Mouse (Mus musculus) cerebellum, adult 11 months (tissue): ENCODE data around the gene Cpb1.
A peak's percentile ranks its signal among the peaks of the same experiment; 100 is the strongest.

Experiments used
- DNase-seq: peaks from one replicate; pipeline ENCODE4 v3.0.0; 2022

The Cpb1 gene

DNA sequence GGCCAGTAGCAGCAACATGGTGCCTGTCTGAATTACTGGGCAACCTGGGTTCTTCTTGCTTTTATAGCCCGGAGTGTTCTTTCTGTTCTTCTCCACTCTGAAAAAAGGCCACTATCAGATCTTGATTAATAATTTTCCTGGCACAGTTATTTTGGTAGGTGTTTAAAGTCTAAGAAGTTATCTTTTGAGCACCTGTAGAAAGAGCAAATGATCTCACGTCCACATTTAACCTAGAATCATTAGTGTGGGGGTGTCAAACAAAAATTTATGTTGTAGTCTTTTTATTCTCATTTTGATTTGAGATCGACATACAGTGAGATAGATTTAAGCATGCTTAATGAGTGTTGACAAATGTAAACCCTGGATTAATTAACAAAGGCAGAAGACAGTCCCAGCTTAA is at the start of gene Cpb1:
Gene Cpb1, minus strand, starts transcription at position 101 of the 400 bp plus-strand sequence.
- no peak for DNase-seq

DNA sequence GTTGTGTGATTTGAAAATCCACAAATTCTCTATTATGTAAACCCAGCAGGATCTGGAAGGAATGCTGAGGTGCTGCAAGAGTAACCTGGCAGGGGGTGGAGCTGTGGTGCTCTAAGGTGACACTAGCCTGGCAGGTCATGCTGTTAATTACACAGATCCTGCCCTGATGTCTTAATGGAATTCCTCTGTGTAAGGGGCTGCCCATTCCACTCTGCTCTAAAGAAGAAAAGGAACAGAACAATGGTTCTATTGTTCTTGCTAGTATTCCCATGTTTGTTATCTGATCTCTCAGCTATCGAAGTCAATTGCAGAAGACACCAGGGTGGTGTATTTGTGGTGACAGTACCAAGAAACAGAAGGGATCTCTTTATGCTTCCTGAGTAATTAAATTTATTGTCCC is 41.7 kb upstream of the Cpb1 start:
- no peak for DNase-seq

DNA sequence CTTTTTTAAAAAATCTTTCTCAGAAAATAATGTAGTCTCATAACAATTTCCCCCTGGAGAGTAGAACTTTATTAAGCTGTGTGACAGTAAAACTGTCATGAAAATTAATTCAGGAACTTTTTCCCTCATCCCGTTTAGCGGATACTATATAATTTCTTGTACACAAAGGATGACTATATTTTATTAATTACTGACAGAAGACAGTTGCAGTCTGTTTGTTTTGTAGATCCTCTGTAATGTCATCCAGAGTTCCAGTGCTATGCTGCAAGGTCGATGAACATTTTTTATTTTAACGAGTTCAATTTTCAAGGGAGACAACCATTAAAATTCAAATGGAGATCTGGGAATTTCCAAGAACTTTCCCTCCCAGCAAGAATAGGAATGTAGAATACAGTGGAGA is 33.6 kb upstream of the Cpb1 start:
- no peak for DNase-seq

- no peak for DNase-seq
These were observed 31.7 kb upstream of the Cpb1 start for GRCm38 (mm10) chr3:20307256-20307655.

GRCm38 (mm10) chr3:20304758-20305352 is 29.3 kb upstream of the Cpb1 start:
- no peak for DNase-seq

GRCm38 (mm10) chr3:20295546-20295945 is 20.0 kb upstream of the Cpb1 start:
- no peak for DNase-seq

DNA sequence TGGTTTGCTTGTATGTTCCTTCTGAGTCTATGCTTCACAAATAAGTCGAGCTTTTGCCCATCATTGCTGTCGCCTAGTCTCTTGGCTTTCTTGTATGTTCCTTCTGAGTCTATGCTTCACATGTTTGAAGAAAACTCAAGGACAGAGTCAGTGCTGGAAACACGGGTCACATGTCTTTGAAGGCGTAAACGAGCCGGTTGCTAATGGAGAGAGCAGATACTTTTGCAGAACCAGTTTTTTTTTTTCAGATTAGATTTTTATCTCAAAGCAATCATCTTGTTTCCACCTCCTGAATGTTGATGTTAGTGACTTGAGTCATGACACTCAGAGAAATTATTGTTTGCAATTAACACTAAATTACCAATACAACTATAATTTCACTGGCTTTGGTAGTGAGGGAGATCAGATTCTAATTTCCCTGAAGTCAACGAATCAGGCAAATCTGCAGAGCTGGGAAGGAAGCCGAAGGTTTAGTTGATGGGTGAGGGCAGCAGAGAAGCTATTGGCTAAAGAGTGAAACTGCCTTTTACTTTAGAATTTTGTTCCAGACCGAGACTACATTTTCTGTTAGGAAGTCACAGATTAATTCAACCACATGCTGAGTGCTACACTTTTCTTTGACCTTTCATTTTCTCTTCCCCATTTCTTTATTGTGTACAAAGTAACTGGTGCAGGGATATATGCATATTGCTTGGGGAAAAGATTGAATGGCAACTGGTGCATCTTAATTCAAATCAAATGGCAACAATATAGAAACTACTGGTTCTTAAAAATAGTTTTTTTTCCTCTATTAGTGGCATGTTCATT is 19.2 kb upstream of the Cpb1 start:
- no peak for DNase-seq

- DNase-seq, result no peak
These were observed 15.8 kb upstream of the Cpb1 start for GRCm38 (mm10) chr3:20291370-20291769.

DNA sequence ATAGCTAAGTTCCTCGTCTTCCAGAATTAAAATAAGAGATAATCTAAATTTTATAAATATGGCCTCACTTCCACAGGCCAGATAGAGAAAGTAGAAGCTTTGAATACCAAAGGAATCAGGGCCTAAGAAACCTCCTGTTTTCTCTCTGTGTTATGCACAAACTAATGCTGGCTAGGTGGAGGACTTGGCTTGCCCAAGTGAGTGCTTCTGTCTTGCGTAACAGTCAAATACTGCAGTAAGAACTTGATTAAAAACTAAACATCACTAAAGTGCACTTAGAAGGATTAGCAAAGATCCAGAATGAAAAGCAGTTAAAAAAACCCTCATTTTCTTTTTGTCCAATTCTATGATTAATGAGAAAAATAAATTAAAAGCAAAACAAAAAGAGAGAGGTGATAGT is 13.2 kb upstream of the Cpb1 start:
- DNase-seq, result no peak

DNA sequence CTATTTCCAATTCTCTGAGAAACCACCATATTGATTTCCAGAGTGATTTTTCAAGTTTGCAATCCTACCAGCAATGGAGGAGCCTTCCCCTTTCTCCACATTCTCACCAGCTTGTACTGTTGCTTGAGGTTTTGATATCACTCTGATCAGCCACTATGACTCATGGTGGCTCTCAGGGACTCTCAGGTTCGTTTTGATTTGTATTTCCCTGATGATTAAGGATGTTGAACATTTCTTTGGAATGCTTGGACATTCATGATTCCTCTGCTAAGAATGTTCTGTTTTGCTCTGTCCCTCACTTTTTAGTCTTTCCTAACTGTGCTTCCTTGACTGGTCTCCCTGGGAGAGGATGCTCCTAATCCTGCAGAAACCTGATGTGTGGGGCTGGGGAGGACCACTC is 6.3 kb upstream of the Cpb1 start:
- DNase-seq, result no peak

GRCm38 (mm10) chr3:20254566-20255479 is 20.7 kb downstream of the Cpb1 start:
- DNase-seq, result no peak

DNA sequence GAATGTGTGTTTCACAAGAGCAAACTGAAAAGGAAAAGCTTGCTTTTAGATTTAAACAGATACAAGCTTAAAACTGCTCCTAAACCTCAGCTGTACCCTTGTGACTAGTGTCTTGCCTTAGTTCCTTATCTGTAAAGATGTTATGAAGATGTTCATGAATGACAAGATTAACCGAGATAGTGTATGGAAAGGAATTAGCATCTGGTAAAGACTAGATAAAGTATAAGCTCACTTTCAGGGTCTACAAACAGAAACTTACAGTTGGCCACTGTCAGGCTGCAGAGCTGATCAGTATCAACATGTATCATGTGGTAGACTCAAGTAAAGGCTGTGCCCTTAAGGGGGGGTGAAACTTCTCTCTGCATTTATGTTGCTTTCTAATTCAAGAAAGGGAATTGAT is 31.6 kb downstream of the Cpb1 start:
- no peak for DNase-seq

DNA sequence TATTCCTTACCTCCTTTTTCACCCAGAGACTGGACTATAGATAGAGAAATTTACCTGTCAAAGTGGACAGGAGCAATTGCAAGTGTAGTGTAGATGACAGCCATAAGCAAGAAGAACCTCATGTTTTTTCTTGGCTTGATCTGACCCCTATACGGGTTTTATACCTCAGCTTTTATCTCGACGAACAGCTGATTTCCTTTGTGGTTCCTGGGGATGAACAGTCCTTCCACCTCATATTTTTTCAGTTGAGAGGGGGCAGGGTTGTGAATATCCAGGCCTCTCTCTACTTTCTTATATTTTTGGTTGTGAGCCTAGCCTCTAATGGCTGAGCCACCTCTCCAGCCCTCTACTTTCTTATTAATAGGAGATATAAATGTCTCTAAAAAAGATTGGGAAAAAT is 33.5 kb downstream of the Cpb1 start, which contains the start of gene Cpa3:
Gene Cpa3, minus strand, starts transcription at position 132 of the 400 bp plus-strand sequence.
- DNase-seq, result no peak

DNA sequence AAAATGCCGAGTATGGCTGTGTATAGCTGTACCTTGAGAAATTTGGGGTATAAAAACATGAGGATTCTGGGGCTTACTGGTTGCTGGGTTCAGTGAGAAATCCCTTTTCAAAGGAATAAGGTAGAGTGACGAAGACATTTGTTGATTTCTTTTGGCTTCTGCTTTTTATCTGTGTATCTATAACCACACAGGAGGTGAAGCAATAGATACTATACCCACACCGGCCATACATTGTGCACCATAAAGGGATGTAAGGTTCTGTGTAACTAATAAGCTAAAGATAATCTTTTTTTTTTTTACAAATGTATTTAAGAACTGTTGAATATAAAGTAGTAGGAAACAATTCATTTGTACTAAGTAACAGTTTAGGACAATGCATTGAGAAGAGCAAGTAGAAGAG is 35.8 kb downstream of the Cpb1 start:
- DNase-seq, result no peak

GRCm38 (mm10) chr3:20236965-20237364 is 38.6 kb downstream of the Cpb1 start:
- DNase-seq, result no peak

DNA sequence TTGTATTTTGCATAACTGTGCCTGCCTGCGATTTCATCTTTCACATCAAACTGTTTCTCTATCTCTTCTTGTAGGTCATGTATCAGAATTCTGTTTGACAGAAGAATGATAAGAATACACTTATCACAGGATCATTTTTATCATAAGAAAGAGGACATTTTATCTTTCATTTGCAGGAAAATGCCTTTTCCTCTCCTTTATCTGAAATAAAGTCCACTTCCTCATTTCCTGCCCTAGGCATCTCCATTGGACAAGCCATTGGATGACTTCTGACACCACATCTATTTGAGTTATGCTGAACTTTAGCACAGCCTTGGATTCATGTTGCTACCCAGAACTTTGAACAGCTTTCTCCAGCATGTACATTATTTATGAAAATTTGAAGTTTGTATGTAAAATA is 46.5 kb downstream of the Cpb1 start:
- DNase-seq, result no peak

GRCm38 (mm10) chr3:20225429-20225828 is 50.1 kb downstream of the Cpb1 start:
- DNase-seq, result no peak

- DNase-seq, result no peak
These were observed 52.4 kb downstream of the Cpb1 start for GRCm38 (mm10) chr3:20222926-20223698.

GRCm38 (mm10) chr3:20222136-20222535 is 53.4 kb downstream of the Cpb1 start:
- DNase-seq, result no peak

- DNase-seq, result peak; percentile 4
These were observed 76.7 kb downstream of the Cpb1 start for GRCm38 (mm10) chr3:20198869-20199268.
